Comparison of ENCODE assay signal across 35 mouse cellular contexts in the genomic region with DNA sequence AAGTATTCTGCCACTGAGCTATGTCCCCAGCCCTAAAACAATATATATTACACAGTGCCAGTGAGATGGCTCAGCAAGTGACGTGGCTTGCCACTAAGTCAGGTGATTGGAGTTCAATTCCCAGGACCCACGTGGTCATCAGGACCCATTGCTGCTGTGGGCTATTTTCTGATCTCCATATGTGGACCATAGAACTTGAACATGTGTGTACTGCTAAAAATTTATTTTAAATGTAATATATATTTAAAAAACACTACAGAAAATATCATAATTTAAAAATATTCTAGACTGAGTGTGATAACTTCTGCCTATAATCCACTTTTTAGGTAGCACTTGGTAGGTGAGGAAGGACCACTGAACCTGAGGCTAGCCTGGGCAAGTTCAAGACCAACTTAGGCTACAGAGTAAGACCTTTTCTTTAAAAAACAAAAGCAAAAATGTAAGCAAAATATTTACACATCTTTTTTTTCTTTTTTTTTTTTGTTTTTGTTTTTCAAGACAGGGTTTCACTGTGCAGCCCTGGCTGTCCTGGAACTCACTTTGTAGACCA.
"Had no signal": no experiment of that assay in that cellular context is flagged by ENCODE, and none has a peak within 500 bp of the region (broad histone marks: within the 10 kb centered on the region; RNA-seq: fewer than 3 reads in every experiment).

No protein-coding gene starts in this region.

- DNase-seq: heart, postnatal 10 days; heart, postnatal 14 days; heart, postnatal 36 days; heart, postnatal 4 days; kidney, adult 11 months; kidney, adult 18-20 months; kidney, adult 2 months; kidney, adult 8-10 months; kidney, adult 9 months; kidney, postnatal 10 days; kidney, postnatal 14 days; kidney, postnatal 25 days; kidney, postnatal 36 days; kidney, postnatal 4 days; layer of hippocampus, adult 9-11 months; layer of hippocampus, postnatal 36 days had no signal

- H3K27me3 ChIP-seq: heart, embryonic 12.5 days; heart, embryonic 13.5 days; heart, embryonic 15.5 days; hindbrain, embryonic 12.5 days; hindbrain, embryonic 13.5 days; hindbrain, embryonic 15.5 days; intestine, embryonic 15.5 days; kidney, embryonic 15.5 days had no signal

- ATAC-seq: hindbrain, embryonic 16.5 days; hindbrain, postnatal 0 days; inflammation-experienced regulatory T-cells, adult 6 months; intestine, embryonic 15.5 days; intestine, embryonic 16.5 days; intestine, postnatal 0 days had no signal

- H3K27ac ChIP-seq: heart, embryonic 10.5 days; heart, embryonic 13.5 days; heart, embryonic 15.5 days; hindbrain, embryonic 10.5 days; hindbrain, embryonic 12.5 days; hindbrain, embryonic 13.5 days; hindbrain, embryonic 14.5 days; hindbrain, embryonic 15.5 days; hindbrain, postnatal 0 days; intestine, embryonic 15.5 days; kidney, embryonic 15.5 days; kidney, postnatal 0 days; layer of hippocampus, adult 2 months had no signal

- H3K9me3 ChIP-seq: heart, embryonic 10.5 days; heart, embryonic 12.5 days; heart, embryonic 13.5 days; heart, embryonic 15.5 days; hindbrain, embryonic 10.5 days; hindbrain, embryonic 12.5 days; hindbrain, embryonic 13.5 days; hindbrain, embryonic 15.5 days; intestine, embryonic 15.5 days; kidney, embryonic 15.5 days had no signal

- H3K4me2 ChIP-seq: heart, embryonic 11.5 days; heart, embryonic 12.5 days; heart, embryonic 13.5 days; heart, embryonic 15.5 days; hindbrain, embryonic 12.5 days; hindbrain, embryonic 13.5 days; hindbrain, embryonic 14.5 days; hindbrain, embryonic 15.5 days; intestine, embryonic 15.5 days; kidney, embryonic 15.5 days had no signal

- H3K9ac ChIP-seq: heart, embryonic 12.5 days; heart, embryonic 13.5 days; heart, embryonic 15.5 days; hindbrain, embryonic 12.5 days; hindbrain, embryonic 13.5 days; hindbrain, embryonic 14.5 days; hindbrain, embryonic 15.5 days; intestine, embryonic 15.5 days; kidney, embryonic 15.5 days had no signal

- H3K4me3 ChIP-seq: heart, embryonic 10.5 days; heart, embryonic 12.5 days; heart, embryonic 13.5 days; heart, embryonic 15.5 days; hindbrain, embryonic 10.5 days; hindbrain, embryonic 12.5 days; hindbrain, embryonic 13.5 days; hindbrain, embryonic 15.5 days; intestine, embryonic 15.5 days; kidney, embryonic 15.5 days; layer of hippocampus, adult 2 months had no signal

- H3K4me1 ChIP-seq: heart, embryonic 10.5 days; heart, embryonic 12.5 days; heart, embryonic 13.5 days; heart, embryonic 15.5 days; hindbrain, embryonic 10.5 days; hindbrain, embryonic 12.5 days; hindbrain, embryonic 13.5 days; hindbrain, embryonic 15.5 days; intestine, embryonic 15.5 days; kidney, embryonic 15.5 days had no signal
